In the genomic region with DNA sequence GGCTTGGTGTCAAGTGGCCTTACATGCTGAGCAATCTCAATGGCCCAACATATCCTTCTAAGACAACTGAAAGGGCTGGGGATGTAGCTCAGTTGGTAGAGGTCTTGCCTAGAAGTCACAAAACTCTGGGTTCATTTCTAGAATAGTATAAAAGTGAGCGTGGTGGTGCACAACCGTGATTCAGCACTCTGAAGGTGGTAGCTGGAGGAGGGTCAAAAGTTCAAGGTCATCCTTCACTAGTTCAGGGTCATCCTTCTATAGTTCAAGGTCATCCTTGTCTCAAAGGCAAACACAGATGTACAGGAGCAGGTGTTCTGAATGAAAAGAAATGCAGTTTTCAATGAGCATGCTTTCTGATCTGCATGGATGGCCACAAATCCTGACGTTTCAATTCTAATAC, we compare ENCODE assay signal across 16 mouse cellular contexts.
"Had no signal": no experiment of that assay in that cellular context is flagged by ENCODE, and none has a peak within 500 bp of the region (broad histone marks: within the 10 kb centered on the region; RNA-seq: fewer than 3 reads in every experiment).

No protein-coding gene starts in this region.

- H3K27ac ChIP-seq: liver, embryonic 12.5 days; liver, embryonic 15.5 days; macrophage; stomach, postnatal 0 days had no signal

- DNase-seq: kidney, adult 18-20 months; kidney, adult 9 months; kidney, postnatal 14 days; kidney, postnatal 4 days; layer of hippocampus, postnatal 36 days; left cerebral cortex, postnatal 4 days; liver; lung, adult 2 months; midbrain, embryonic 14.5 days; thymus, adult 2 months; thymus, postnatal 14 days; thymus, postnatal 4 days had no signal

- ATAC-seq: liver, embryonic 12.5 days had no signal

- H3K4me3 ChIP-seq: liver, embryonic 12.5 days; liver, embryonic 15.5 days had no signal

- H3K27me3 ChIP-seq: liver, embryonic 12.5 days had no signal

- H3K4me2 ChIP-seq: liver, embryonic 12.5 days; liver, embryonic 15.5 days had no signal

- H3K9ac ChIP-seq: liver, embryonic 12.5 days; liver, embryonic 15.5 days had no signal

- H3K9me3 ChIP-seq: liver, embryonic 12.5 days; liver, embryonic 15.5 days had no signal

- H3K36me3 ChIP-seq: liver, embryonic 12.5 days; liver, embryonic 15.5 days had no signal
